Mouse (Mus musculus): ENCODE data around the gene 4930564D02Rik. TPM values are rescaled to one million over a fixed set of nuclear protein-coding genes. Genes with fewer than 3 reads are reported as not detected.

4930564D02Rik gene
- total RNA-seq, 2 experiments from 2014 or later = not detected

GRCm38 (mm10) chr3:105046870-105047269 is 19.8 kb upstream of the 4930564D02Rik start:
- no peak for TF ChIP-seq CTCF (IDR thresholded peaks at IDR 0.05)
- intact Hi-C loops (cut with DNase I) = no loop called here
- Histone ChIP-seq H3K4me3 (peak overlapping the region; percentile 38), H3K27ac (peak overlapping the region; percentile 65)
- DNase-seq = no peak

GRCm38 (mm10) chr3:105047616-105048015 is 19.0 kb upstream of the 4930564D02Rik start:
- DNase-seq = peak; percentile 74
- no peak for TF ChIP-seq CTCF (IDR thresholded peaks at IDR 0.05)
- intact Hi-C loops (cut with DNase I) = no loop called here
- Histone ChIP-seq H3K4me3 (peak overlapping the region; percentile 38), H3K27ac (peak overlapping the region; percentile 65)

GRCm38 (mm10) chr3:105049848-105050247 is 16.8 kb upstream of the 4930564D02Rik start:
- Histone ChIP-seq H3K27ac (0 out of 2 replicates have a peak overlapping the region, but pooled peaks have one; percentile 4), H3K4me3 (peak overlapping the region; percentile 91; the same call in 1 of the 2 replicates)
- DNase-seq = no peak
- TF ChIP-seq CTCF (IDR thresholded peaks at IDR 0.05) = no peak
- intact Hi-C loops (cut with DNase I) = no loop called here

GRCm38 (mm10) chr3:105051103-105051502 is 15.5 kb upstream of the 4930564D02Rik start:
- TF ChIP-seq CTCF (IDR thresholded peaks at IDR 0.05) = no peak
- H3K27ac ChIP-seq = peak overlapping the region; percentile 92
- intact Hi-C loops (cut with DNase I) = no loop called here
- peak overlapping the region; percentile 91 for H3K4me3 ChIP-seq
- DNase-seq = no peak

- TF ChIP-seq CTCF (IDR thresholded peaks at IDR 0.05) = no peak
These were observed 14.3 kb upstream of the 4930564D02Rik start for GRCm38 (mm10) chr3:105052171-105052936.

GRCm38 (mm10) chr3:105052937-105053697 is 13.5 kb upstream of the 4930564D02Rik start, which contains the start of gene Cttnbp2nl:
Gene Cttnbp2nl, minus strand, starts transcription at chr3:105053146.
- peak; percentile 99 for DNase-seq
- peak within 1 kb of the TSS; percentile 92 for H3K27ac ChIP-seq
- H3K4me3 ChIP-seq = peak within 1 kb of the TSS; percentile 91
- intact Hi-C loops (cut with DNase I) = loop anchor here (2.0 kb wide), 1 partner anchor 32 kb away; no protein-coding TSS in a partner anchor
- TF ChIP-seq CTCF (IDR thresholded peaks at IDR 0.05) = no peak

More at GRCm38 (mm10) chr3:105052171-105052936, 14.3 kb upstream of the 4930564D02Rik start:
- Histone ChIP-seq H3K4me3 (peak overlapping the region; percentile 91), H3K27ac (peak overlapping the region; percentile 92)
- no peak for DNase-seq
- intact Hi-C loops (cut with DNase I) = loop anchor here (2.0 kb wide), 1 partner anchor 32 kb away; no protein-coding TSS in a partner anchor

GRCm38 (mm10) chr3:105053698-105054001 is 13.0 kb upstream of the 4930564D02Rik start:
- H3K27ac ChIP-seq = peak overlapping the region; percentile 92
- peak overlapping the region; percentile 91 for H3K4me3 ChIP-seq
- no peak for TF ChIP-seq CTCF (IDR thresholded peaks at IDR 0.05)
- intact Hi-C loops (cut with DNase I) = loop anchor here (2.0 kb wide), 1 partner anchor 33 kb away; no protein-coding TSS in a partner anchor
- DNase-seq = no peak

- TF ChIP-seq CTCF (IDR thresholded peaks at IDR 0.05) = no peak
- peak; percentile 60 for DNase-seq
- intact Hi-C loops (cut with DNase I) = loop anchor here (5.0 kb wide), 3 partner anchors 193 to 343 kb away; partner anchors contain the start of genes Capza1, Rhoc and St7l
- peak overlapping the region; percentile 49 for H3K4me3 ChIP-seq
- H3K27ac ChIP-seq = peak overlapping the region; percentile 92
These were observed 11.7 kb upstream of the 4930564D02Rik start for GRCm38 (mm10) chr3:105054952-105055351.

- DNase-seq = no peak
- H3K4me3 ChIP-seq = no peak overlapping the region
- no peak for TF ChIP-seq CTCF (IDR thresholded peaks at IDR 0.05)
- peak overlapping the region; percentile 92 for H3K27ac ChIP-seq
- intact Hi-C loops (cut with DNase I) = loop anchor here (5.0 kb wide), 3 partner anchors 193 to 343 kb away; partner anchors contain the start of genes Capza1, Rhoc and St7l
These were observed 11.0 kb upstream of the 4930564D02Rik start for GRCm38 (mm10) chr3:105055666-105056065.

GRCm38 (mm10) chr3:105058627-105059513 is 7.8 kb upstream of the 4930564D02Rik start:
- intact Hi-C loops (cut with DNase I) = loop anchor here (1.0 to 5.0 kb wide), 4 partner anchors 67 to 347 kb away; partner anchors contain the start of genes Capza1, Rhoc and St7l
- Histone ChIP-seq H3K4me3 (peak overlapping the region; percentile 64), H3K27ac (peak overlapping the region; percentile 84)
- peak; percentile 82 for DNase-seq
- TF ChIP-seq CTCF (IDR thresholded peaks at IDR 0.05) = peak; percentile 98; the same call in 1 of the 2 replicates

GRCm38 (mm10) chr3:105059911-105060310 is 6.7 kb upstream of the 4930564D02Rik start:
- Histone ChIP-seq H3K4me3 (no peak overlapping the region), H3K27ac (peak overlapping the region; percentile 46; the same call in 1 of the 2 replicates)
- TF ChIP-seq CTCF (IDR thresholded peaks at IDR 0.05) = no peak
- DNase-seq = no peak
- intact Hi-C loops (cut with DNase I) = loop anchor here (1.0 to 5.0 kb wide), 4 partner anchors 68 to 348 kb away; partner anchors contain the start of genes Capza1, Rhoc and St7l

Data from gastrocnemius, adult 2 months (tissue).